Mouse (Mus musculus) cerebellum, adult 2 months (tissue): ENCODE results near the gene Uba52.
A peak's percentile ranks its signal among the peaks of the same experiment; 100 is the strongest.

Source experiments
- CTCF ChIP-seq: fragments of 200-500 bp; IDR thresholded peaks from 2 replicates; pipeline ENCODE4 v1.5.1; 2011; ENCODE audit warnings: low read depth, mild to moderate bottlenecking, control low read depth, low read length, moderate library complexity, borderline replicate concordance; ENCODE audit not compliant: insufficient read depth
- POLR2A ChIP-seq: fragments of 200-500 bp; IDR thresholded peaks from 2 replicates; pipeline ENCODE4 v1.6.1; 2011; ENCODE audit warnings: low read length, control low read depth, borderline replicate concordance; ENCODE audit not compliant: insufficient read depth

- no peak for TF ChIP-seq CTCF
- 0 out of 2 replicates have a peak, but pooled peaks have one; percentile 18 for TF ChIP-seq POLR2A
Measured at GRCm38 (mm10) chr8:70486191-70486681, 24.4 kb downstream of the Uba52 start.
